Mouse (Mus musculus): Measurements from ENCODE around the gene Olfr99. TPM values are rescaled to one million over a fixed set of nuclear protein-coding genes. Genes with fewer than 3 reads are reported as not detected.
"Not testable (repeated sequence)": the region's sequence is repeated elsewhere in the genome, so short reads cannot be mapped to it uniquely, and the experiment has no call there.

Olfr99 gene
- polyA plus RNA-seq, 1 experiment from 2014 or later, result not detected

DNA sequence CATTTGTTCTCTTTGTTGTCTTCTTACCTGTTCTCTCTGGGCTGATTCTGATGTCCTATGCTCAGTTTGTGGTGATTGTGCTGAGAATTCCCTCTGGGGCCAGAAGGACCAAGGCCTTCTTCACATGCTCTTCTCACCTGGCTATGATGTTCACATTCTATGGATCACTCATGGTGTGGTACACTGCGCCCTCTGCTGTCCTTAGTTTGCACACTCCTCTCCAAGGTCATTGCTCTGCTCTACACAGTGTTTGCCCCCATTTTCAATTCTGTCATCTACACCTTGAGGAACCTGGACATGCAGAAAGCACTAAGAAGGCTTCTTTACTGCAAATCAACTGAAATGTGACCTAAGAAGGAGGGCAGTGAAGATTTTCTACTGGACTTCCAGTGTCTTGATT, 32.7 kb downstream of the Olfr99 start:
- H3K36me3 ChIP-seq, result no peaks in the 10 kb centered on the region
- ATAC-seq (ENCODE audit: insufficient number of reproducible peaks, insufficient read depth, low FRiP score, low TSS enrichment, low read depth), result no peak

GRCm38 (mm10) chr17:37249460-37249859, 33.8 kb downstream of the Olfr99 start:
- no peak overlapping the region for H3K27ac ChIP-seq
- H3K36me3 ChIP-seq, result no peaks in the 10 kb centered on the region
- no peak overlapping the region for H3K9ac ChIP-seq
- H3K4me2 ChIP-seq, result no peak overlapping the region
- no peaks in the 10 kb centered on the region for H3K9me3 ChIP-seq
- no peak overlapping the region for H3K4me3 ChIP-seq
- no peak for ATAC-seq (ENCODE audit: insufficient number of reproducible peaks, insufficient read depth, low FRiP score, low TSS enrichment, low read depth)
- H3K4me1 ChIP-seq, result no peaks in the 10 kb centered on the region
- H3K27me3 ChIP-seq, result no peaks in the 10 kb centered on the region

More for the DNA sequence above, 32.7 kb downstream of the Olfr99 start:
- Histone ChIP-seq H3K4me2 (no peak overlapping the region), H3K27me3 (no peaks in the 10 kb centered on the region), H3K9ac (no peak overlapping the region), H3K4me3 (no peak overlapping the region), H3K9me3 (no peaks in the 10 kb centered on the region), H3K4me1 (no peaks in the 10 kb centered on the region), H3K27ac (no peak overlapping the region)
- WGBS, result 7% methylated on average over 1 of the region's 1 CpGs

DNA sequence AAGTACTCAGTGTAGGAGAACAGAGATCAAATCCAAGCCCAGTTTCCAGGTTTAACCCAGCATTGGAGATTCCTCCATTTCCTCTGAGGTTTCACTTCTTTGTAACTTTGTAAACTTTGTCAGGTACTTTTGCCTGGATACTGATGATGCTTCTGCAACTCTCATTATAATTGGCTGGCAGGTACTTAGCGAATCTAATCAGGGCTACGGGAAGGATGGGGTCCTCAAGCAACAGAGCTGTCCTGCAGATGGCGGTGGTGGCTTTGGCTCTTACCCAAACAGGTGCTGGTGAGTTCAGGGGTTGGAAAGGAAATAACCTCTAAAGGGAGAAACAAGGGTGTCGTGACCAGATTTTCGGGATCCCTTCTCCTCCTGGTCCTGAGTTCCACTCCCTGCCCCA, 36.5 kb downstream of the Olfr99 start:
- H3K4me2 ChIP-seq, result no peak overlapping the region
- H3K36me3 ChIP-seq, result no peaks in the 10 kb centered on the region
- 27% methylated on average over 5 of the region's 5 CpGs for WGBS
- no peak overlapping the region for H3K4me3 ChIP-seq
- no peaks in the 10 kb centered on the region for H3K27me3 ChIP-seq
- no peak for ATAC-seq (ENCODE audit: insufficient number of reproducible peaks, insufficient read depth, low FRiP score, low TSS enrichment, low read depth)
- H3K27ac ChIP-seq, result no peak overlapping the region
- H3K4me1 ChIP-seq, result no peaks in the 10 kb centered on the region
- H3K9me3 ChIP-seq, result no peaks in the 10 kb centered on the region
- H3K9ac ChIP-seq, result no peak overlapping the region

DNA sequence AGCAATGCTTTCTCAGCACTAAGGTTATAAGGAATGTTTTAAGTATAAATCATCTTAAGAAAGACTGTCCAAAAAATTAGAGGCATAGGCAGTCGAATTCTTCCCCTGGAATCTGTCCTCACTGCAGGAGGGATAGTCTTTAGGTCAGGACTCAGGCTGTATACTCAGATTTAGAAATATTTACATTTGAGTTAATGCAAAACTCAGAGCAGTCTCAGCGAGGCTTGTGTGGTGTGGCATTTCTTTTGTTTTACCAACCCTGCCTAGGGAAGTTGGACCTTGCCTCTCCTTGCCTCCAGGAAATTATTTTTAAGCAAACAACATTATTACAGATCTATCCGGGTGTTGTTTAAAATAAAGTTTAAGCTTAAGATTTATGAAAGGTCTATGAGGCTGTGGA, 41.1 kb downstream of the Olfr99 start:
- 60% methylated on average over 3 of the region's 3 CpGs for WGBS
- no peaks in the 10 kb centered on the region for H3K36me3 ChIP-seq
- no peak for ATAC-seq (ENCODE audit: insufficient number of reproducible peaks, insufficient read depth, low FRiP score, low TSS enrichment, low read depth)
- H3K27me3 ChIP-seq, result no peaks in the 10 kb centered on the region
- no peak overlapping the region for H3K27ac ChIP-seq
- no peak overlapping the region for H3K4me3 ChIP-seq
- H3K9me3 ChIP-seq, result no peaks in the 10 kb centered on the region
- H3K4me1 ChIP-seq, result no peaks in the 10 kb centered on the region
- H3K9ac ChIP-seq, result no peak overlapping the region
- no peak overlapping the region for H3K4me2 ChIP-seq

- H3K36me3 ChIP-seq; H3K9ac ChIP-seq; H3K4me1 ChIP-seq; H3K27me3 ChIP-seq; H3K27ac ChIP-seq; H3K4me2 ChIP-seq; H3K4me3 ChIP-seq; ATAC-seq (ENCODE audit: insufficient number of reproducible peaks, insufficient read depth, low FRiP score, low TSS enrichment, low read depth); H3K9me3 ChIP-seq: not testable (repeated sequence)
- 91% methylated on average over 2 of the region's 2 CpGs for WGBS
Measured at GRCm38 (mm10) chr17:37237230-37237629, 46.0 kb downstream of the Olfr99 start, which contains the start of gene Olfr97. Gene Olfr97 (minus strand): TSS chr17:37237330.

Other genes starting within 250 kb of the Olfr99 start
- gene Gabbr1, start 237.5 kb downstream of the Olfr99 start, polyA plus RNA-seq (2015; fragmentation: Nextera tagmentation; extraction: Ambion mirVana), result 15.8 and 16.1 TPM in 2 replicates
- 0.10 TPM in 1 of 2 replicates, not detected in the other for gene Olfr90, start 195.0 kb downstream of the Olfr99 start, polyA plus RNA-seq (2015; fragmentation: Nextera tagmentation; extraction: Ambion mirVana)
- not detected in 2 replicates for gene Olfr91, start 185.2 kb downstream of the Olfr99 start, polyA plus RNA-seq (2015; fragmentation: Nextera tagmentation; extraction: Ambion mirVana)
- not detected in 2 replicates for gene Olfr92, start 163.4 kb downstream of the Olfr99 start, polyA plus RNA-seq (2015; fragmentation: Nextera tagmentation; extraction: Ambion mirVana)
- gene Olfr93, start 122.0 kb downstream of the Olfr99 start, polyA plus RNA-seq (2015; fragmentation: Nextera tagmentation; extraction: Ambion mirVana), result not detected in 2 replicates
- not detected in 2 replicates for gene Ubd, start 89.6 kb downstream of the Olfr99 start, polyA plus RNA-seq (2015; fragmentation: Nextera tagmentation; extraction: Ambion mirVana)
- gene Olfr94, start 82.5 kb downstream of the Olfr99 start, polyA plus RNA-seq (2015; fragmentation: Nextera tagmentation; extraction: Ambion mirVana), result not detected in 2 replicates
- gene Olfr95, start 70.3 kb downstream of the Olfr99 start, polyA plus RNA-seq (2015; fragmentation: Nextera tagmentation; extraction: Ambion mirVana), result not detected in 2 replicates
- not detected in 2 replicates for gene Olfr96, start 63.3 kb downstream of the Olfr99 start, polyA plus RNA-seq (2015; fragmentation: Nextera tagmentation; extraction: Ambion mirVana)
- not detected in 2 replicates for gene Olfr97, start 46.1 kb downstream of the Olfr99 start, polyA plus RNA-seq (2015; fragmentation: Nextera tagmentation; extraction: Ambion mirVana)
- gene Olfr98, start 19.7 kb downstream of the Olfr99 start, polyA plus RNA-seq (2015; fragmentation: Nextera tagmentation; extraction: Ambion mirVana), result not detected in 2 replicates
- gene H2-M3, start 13.2 kb downstream of the Olfr99 start, polyA plus RNA-seq (2015; fragmentation: Nextera tagmentation; extraction: Ambion mirVana), result 0.94 and 1.4 TPM in 2 replicates
- not detected in 2 replicates for gene Olfr101, start 20.9 kb upstream of the Olfr99 start, polyA plus RNA-seq (2015; fragmentation: Nextera tagmentation; extraction: Ambion mirVana)
- not detected in 2 replicates for gene Olfr102, start 33.6 kb upstream of the Olfr99 start, polyA plus RNA-seq (2015; fragmentation: Nextera tagmentation; extraction: Ambion mirVana)
- not detected in 2 replicates for gene Olfr103, start 56.2 kb upstream of the Olfr99 start, polyA plus RNA-seq (2015; fragmentation: Nextera tagmentation; extraction: Ambion mirVana)
- not detected in 2 replicates for gene Olfr104-ps, start 76.1 kb upstream of the Olfr99 start, polyA plus RNA-seq (2015; fragmentation: Nextera tagmentation; extraction: Ambion mirVana)
- gene Olfr105-ps, start 95.6 kb upstream of the Olfr99 start, polyA plus RNA-seq (2015; fragmentation: Nextera tagmentation; extraction: Ambion mirVana), result not detected in 2 replicates
- gene Olfr106-ps, start 106.9 kb upstream of the Olfr99 start, polyA plus RNA-seq (2015; fragmentation: Nextera tagmentation; extraction: Ambion mirVana), result not detected in 2 replicates
- gene Olfr107, start 115.8 kb upstream of the Olfr99 start, polyA plus RNA-seq (2015; fragmentation: Nextera tagmentation; extraction: Ambion mirVana), result not detected in 2 replicates
- gene Olfr108, start 162.0 kb upstream of the Olfr99 start, polyA plus RNA-seq (2015; fragmentation: Nextera tagmentation; extraction: Ambion mirVana), result not detected in 2 replicates
- not detected in 2 replicates for gene Olfr109, start 175.5 kb upstream of the Olfr99 start, polyA plus RNA-seq (2015; fragmentation: Nextera tagmentation; extraction: Ambion mirVana)
- not detected in 2 replicates for gene H2-M2, start 200.1 kb upstream of the Olfr99 start, polyA plus RNA-seq (2015; fragmentation: Nextera tagmentation; extraction: Ambion mirVana)
- not detected in 2 replicates for gene Olfr110, start 209.0 kb upstream of the Olfr99 start, polyA plus RNA-seq (2015; fragmentation: Nextera tagmentation; extraction: Ambion mirVana)
- gene Olfr111, start 224.6 kb upstream of the Olfr99 start, polyA plus RNA-seq (2015; fragmentation: Nextera tagmentation; extraction: Ambion mirVana), result not detected in 2 replicates